Mouse (Mus musculus): Measurements from ENCODE around the gene Lypd4. TPM values are rescaled to one million over a fixed set of nuclear protein-coding genes. Genes with fewer than 3 reads are reported as not detected.

Gene Lypd4
- total RNA-seq, 2 experiments from 2014 or later: not detected

DNA sequence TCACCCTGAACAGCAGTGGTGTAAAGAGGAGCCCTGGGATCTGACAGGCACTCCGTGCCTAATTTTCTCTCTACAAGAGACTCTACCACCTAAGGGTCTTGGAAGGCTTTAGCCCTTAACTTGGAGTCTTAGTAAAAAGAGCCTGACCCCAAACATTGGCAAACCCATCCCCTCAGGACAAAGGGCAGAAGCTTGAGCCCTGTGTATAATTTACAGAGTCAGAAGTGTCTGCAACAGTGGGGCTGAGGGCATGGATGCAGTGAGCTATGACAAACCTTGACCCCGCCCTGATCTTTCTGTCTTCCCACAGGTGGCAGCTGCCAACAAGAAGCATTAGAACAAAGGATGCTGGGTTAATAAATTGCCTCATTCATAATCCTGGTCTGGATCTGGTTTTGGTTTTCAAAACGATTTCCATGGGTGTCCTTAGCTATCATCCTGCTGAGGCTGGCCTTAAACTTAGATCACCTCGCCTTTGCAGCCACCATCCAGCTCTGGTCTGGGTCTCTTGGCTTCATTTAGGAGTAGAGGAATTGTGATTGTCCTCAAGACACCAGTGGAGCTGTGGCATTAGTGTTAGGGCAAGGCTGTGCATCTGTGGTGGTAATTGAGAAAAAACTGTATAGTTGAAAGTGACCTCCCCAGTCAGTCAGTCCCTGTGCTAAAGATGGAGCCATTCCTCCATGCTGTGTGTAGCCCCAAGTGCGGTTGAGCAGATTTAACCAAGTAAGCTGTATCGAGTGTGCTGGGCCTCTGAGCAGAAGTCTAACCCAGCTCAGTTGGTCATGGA is 19.9 kb upstream of the Lypd4 start:
- no peak for DNase-seq (ENCODE audit: low spot score in 2 of 2)

DNA sequence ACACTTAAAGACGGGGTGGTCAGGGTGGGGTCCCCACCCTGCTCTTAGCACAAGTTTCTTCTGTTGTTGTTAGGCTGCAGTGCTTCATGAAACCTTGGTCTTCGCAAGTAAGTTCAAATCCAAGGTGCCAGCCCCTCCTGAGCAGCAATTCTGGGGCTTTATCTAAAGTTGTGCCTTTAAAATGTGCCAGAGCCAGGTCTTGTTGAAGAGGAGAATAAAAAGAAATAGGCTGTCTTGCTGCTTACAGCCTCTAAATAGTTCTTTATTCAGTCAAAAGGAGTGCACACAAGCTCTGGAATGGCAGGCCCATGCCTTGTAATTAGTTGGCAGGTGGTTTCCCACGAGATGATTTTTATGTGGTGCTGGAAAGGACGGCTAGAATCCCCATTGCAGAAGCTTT is 17.4 kb upstream of the Lypd4 start:
- no peak for DNase-seq (ENCODE audit: low spot score in 2 of 2)

DNA sequence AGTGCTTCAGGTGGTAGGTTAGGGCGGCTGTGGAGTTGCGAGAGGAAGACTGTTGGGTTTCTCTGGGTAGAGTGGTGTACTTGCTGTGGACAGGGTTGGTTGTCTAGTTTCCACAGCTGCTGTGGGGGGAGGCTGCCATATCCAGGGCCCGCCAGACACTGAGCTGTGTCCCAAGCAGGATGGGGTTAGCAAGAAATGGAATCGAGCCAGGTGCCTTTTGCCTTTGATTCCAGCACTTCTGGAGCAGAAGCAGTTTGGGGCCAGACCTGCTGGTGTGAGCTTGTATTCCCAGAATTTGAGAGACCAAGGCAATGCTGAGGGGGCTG is 16.5 kb upstream of the Lypd4 start:
- DNase-seq (ENCODE audit: low spot score in 2 of 2): no peak

DNA sequence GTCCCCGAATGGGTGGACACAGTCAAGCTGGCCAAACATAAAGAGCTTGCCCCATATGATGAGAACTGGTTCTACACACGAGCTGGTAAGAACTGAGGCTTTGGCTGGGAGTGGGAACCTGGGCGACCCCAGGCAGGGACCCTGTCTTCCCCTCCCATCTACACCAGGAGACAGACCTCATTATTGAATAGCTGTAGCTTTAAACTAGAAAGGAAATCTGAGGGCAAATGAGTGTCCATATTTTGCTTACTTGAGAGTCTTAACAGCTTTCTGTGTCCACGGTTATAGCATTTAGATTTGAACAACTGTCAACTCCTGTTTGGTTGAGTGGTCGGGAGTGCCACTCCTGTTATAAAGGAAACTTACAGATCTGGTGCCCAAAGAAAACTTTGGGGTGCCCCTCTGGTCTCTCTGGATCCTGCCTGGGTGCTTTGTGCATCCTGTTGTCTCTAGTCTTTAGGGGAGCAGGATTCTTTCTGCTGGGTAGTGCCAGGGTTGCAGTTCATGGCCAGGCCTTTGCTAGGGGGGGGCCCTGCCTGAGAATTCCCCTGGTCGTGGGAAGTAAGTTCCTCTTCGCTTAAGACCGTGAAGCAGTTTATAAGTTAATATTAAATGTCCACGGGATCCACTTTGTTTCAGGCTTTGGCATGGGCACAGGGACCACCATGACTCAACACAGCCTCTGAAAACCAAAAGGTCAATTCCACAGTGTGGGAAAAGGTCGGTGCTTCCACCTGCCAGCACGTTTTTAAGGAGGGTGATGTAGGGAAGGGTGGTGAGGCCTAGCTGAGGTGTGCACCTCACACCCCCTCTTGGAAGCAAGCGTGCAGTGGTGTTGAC is 15.9 kb upstream of the Lypd4 start:
- no peak for DNase-seq (ENCODE audit: low spot score in 2 of 2)

DNA sequence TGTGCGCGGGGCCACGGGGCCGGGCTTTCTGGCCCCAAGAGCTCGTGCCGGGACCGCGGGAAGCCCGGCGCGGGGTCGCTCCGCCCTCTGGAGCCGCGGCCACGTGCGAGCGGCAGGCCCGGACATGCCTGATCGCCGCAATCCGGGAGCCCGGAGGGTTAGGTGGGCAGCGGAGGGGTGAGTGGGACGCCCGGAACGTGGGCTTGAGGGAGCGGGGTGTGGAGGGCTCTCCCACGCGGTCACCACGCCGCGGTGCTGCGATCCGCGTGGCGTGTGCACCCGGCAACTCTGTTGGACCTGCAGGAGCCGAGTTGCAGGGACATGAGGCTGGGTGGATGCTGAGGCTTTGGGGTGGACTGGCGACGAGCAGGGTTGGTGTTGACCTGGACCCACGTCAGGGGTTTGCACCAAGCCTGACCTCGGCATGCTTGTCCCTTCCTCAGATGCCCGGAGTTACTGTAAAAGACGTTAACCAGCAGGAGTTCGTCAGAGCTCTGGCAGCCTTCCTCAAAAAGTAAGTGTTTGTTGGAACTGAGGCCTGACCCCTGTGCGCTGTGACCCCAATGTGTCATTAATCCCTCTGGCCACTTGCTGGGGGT is 15.1 kb upstream of the Lypd4 start:
- DNase-seq (ENCODE audit: low spot score in 2 of 2): no peak

DNA sequence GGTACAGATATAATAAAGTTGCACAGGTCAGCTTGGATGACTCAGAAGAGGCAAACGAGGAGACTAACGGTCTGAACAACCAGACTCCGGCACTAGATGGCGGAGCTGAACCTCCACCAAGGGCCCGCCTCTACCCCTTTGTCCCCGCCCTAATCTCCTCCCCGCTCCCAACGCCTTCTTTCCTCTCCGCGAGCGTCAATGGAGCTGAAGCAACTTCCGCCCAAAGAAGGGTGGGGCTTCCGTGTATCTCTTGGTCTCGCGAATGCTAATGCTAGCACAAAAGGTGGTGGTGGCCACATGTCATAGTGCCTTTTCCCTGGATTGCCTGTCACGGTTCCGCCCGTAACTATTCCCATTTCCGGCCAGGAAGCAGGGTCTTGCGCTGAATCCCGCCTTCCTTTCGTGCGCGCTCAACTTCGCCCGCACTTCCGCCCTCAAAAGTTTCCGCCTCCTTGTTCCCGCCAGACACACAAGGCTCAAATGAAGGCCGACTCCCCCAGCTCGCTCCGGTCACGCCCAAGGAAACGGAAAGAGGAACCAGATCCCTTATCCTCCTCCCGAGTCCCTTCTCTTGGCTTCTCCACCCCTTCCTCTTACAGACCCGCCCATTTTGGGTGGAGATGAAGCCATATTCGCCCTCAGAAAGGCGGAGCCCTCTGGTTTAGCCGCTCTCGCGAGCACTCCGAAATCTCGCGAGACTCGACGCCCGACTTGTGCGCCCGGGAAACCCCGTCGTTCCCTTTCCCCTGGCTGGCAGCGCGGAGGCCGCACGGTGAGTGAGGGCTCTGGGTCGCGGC is 14.4 kb upstream of the Lypd4 start, which contains the start of gene Rps19:
TSS of gene Rps19 (plus strand) at position 476 of the 797 bp plus-strand sequence.
- DNase-seq (ENCODE audit: low spot score in 2 of 2): peak; percentile 97 to 98

DNA sequence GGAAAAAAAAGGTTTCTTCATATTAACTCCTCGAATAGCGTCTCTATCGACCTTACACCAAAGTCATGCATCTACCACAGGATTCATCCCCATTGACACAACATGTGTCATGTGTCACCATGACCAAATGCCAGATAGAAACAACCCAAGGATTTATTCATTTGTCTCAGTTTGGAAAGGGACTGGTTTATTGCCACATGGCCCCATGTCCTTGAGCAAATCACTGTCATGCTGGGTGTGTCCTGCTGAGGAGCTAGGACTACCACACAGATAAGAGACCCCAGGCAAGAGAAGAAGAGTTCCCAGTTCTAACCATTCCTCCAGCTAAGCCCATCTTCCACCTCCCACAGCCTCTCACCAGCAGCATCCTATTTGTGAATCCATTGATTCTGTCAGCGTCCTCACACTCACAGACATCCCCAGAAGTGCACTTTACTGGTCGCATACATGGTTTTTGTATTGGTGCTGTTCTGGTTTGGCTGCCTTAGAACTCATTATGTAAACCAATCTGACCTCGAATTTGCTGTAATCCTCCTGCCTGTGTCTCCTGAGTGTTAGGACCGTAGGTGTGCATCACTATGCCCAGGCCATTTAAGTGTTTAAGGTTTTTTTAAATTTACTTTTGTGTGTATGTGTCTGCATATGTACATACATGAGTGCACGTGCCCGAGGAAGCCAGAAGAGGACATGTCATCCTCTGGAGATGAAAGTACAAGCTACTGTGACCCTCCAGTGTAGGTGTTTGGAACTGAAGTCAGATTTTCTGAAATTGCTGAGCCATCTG is 12.9 kb upstream of the Lypd4 start:
- DNase-seq (ENCODE audit: low spot score in 2 of 2): no peak

DNA sequence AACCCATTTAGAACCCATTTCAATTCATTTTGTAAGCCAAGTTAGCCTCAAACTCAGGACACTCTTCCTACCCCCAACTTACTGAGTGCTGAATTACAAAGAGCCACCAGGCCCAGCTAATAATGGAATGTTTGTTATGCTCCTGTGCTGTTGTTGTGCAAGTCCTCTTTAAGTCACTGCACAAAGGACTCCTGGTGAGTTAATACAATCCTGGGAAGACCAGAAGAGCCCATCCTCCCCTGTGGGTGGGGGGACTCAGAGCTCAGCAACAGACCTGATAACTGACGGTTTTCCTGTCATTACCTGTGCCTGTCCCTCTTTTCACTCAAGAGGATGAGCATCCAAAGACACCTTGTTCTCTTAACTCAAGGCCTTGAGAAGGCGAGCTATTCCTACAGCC is 9.9 kb upstream of the Lypd4 start:
- DNase-seq (ENCODE audit: low spot score in 2 of 2): no peak

DNA sequence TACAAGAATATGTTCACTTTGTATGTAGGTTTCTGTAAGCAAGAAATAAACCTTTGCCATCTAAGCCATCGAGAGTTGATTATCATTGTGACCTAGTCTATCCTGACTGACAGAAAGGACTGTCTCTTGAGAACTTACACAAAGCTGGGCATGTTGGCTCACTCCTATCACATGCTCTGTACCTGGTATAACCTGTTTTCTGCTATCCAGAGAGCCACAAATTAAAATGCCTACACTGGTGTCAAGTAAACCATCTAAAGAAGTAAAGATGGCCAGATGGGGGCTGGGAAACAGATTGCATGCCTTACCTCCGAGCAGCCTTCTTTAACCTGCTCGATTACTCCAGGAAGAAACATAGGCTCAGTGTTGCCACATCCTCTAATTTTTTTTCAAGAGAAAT is 7.8 kb upstream of the Lypd4 start:
- no peak for DNase-seq (ENCODE audit: low spot score in 2 of 2)

DNA sequence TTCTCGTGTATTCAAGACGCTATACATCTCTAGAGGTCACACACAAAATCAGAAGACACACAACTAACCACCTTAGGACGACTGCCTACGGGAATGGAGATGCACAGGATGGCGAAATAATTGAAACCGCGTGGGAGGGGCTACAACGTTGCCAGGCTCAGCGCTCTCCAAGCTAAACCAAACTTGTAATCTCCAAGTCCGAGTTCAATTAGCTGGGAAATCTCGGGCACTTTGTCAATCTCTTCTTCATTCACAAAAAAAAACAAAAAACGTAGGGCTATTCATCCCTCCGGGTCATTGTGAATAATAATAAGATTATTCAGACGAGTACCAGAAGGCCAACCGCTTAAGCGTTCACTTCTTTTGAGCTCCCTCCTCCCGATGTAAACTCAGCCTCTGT is 661 bp downstream of the Lypd4 start:
- DNase-seq (ENCODE audit: low spot score in 2 of 2): no peak

DNA sequence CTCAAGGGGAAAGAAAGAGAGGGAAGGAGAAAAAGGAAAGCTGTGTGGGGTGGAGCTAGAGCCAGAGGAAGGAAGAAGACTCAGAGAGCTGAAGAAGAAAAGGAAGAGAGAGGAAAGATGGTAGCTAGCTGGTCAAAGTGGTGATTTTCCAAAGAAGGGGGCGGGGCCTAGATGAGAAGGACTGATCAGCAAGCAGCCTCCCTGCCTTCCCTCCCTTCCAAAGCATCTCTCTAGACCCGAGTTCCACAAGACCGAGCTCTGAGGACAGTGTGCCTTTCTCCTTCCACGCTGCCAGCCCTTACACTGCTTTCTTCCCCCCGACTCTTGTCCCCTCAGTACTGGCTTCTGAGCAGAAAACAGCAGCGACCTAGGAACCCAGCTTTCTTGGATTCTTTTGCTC is 5.6 kb downstream of the Lypd4 start:
- DNase-seq (ENCODE audit: low spot score in 2 of 2): no peak

DNA sequence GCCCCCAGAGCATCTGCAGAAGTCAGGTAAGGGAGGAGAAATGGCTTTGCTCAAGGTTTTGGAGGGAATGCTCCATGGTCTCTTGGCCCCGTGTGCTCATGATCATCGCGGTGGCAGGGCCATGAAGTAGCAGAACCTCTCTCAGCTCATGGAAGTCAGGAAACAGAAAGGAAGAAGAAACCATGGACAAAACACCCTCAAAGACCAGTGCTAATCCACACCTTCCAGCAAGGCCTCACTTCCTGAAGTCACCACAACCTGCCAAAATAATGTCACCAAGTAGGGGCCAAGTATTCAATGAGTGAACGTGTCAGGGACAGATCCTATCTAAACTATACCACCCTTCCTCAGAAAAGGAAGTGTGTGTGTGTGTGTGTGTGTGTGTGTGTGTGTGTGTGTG is 6.9 kb downstream of the Lypd4 start:
- DNase-seq (ENCODE audit: low spot score in 2 of 2): no peak

DNA sequence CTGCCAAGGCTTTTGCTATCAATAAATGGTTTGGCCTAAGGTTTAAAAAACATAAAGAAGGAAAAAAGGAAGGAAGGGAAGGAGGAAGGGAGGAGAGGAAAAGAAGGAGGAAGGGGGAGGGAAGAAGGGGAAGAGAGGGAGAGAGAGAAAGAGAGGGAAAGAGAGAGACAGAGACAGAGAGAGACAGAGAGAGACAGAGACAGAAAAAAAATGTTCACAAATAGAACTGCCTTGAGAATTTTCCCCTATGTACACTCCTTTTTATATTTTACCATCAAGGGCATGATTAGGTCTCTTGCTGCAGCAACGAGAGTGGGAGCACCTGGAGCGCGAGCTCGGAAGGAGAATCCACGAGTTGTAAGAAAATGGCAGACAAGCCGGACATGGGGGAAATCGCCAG is 7.8 kb downstream of the Lypd4 start, which contains the start of gene Gm9844:
TSS of gene Gm9844 (plus strand) at position 301 of the 400 bp plus-strand sequence.
- DNase-seq (ENCODE audit: low spot score in 2 of 2): no peak

DNA sequence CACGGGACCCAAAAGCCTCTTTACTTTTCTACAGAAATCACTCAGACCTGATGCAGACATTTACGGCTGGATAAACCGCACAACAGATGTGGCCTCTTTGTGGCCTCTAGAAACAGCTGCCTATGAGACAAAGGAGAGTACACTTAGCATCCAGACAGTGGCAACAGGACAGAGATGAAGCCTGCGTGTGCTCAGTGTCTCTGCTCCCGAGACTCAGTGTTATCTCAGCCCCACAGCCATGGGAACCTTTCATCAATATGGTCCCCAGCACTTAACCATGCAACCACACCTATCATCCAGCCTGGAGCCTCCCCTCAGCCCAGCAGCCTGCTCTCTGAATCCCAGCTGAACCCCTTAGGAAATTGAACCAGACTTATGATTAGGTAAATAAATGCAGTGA is 10.5 kb downstream of the Lypd4 start:
- no peak for DNase-seq (ENCODE audit: low spot score in 2 of 2)

DNA sequence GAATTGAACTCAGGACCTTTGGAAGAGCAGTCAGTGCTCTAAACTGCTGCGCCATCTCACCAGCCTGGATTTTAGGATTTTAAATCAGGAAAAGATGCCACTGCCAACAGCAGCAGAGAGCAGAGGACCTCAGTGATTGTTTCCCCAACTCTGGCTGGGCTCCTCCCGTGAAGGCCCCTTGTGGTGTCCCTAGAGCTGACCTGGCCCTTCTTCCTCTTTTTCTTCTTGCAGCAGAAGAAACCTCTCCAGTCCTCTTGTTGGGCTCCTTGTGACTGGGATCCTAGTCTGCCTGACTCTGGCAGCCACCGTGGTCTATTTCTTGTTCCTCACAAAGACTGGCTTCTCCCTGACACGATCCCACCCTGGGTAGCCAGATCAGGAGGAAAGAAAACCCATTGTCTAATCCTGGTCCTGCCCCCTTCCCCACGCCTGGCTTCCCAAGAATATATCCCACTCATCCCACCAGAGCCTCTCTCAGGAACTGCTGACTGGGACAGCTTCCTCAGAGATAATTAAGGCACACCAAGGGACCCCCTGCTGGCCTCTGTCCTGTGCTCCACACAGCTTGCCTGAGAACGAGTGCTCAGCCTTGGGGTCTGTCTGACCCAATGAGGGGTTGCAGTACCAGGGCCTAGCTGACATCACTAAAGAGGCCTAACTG is 13.2 kb downstream of the Lypd4 start:
- no peak for DNase-seq (ENCODE audit: low spot score in 2 of 2)

DNA sequence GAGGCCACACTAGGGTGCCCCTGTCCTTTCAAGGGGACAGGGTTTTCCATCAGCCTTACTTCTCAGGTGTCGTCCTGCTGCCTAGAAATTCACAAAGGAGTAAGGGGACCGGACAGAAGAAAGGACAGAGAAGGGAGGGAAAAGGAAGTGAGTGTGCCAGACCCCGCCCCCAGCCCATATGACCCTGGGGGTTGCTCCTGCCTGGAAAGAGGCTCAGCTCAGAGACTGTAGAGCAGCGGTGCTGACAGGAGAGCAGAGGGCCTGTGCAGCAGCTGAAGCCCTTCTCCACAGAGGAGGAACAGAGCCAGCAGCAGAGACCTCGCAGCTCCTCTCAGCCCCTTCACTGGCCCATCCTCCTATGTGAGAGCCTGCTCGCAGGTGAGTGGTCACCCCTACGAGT is 16.0 kb downstream of the Lypd4 start:
- DNase-seq (ENCODE audit: low spot score in 2 of 2): no peak

DNA sequence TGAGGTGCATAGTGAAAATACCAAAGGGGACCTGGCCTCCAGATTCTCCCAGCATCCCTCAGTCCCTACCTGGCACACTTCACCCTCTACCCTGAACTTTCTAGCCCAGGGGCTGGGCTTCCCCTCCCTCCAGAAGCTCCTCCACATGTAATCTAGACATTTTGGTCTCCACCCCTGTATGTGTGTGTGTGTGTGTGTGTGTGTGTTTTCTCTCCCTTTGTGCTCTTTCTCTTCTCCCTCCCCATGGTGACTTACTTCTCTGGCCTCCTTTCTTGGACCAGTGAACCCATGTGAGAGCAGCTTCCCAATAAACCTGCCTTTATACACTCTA is 16.5 kb downstream of the Lypd4 start:
- no peak for DNase-seq (ENCODE audit: low spot score in 2 of 2)

DNA sequence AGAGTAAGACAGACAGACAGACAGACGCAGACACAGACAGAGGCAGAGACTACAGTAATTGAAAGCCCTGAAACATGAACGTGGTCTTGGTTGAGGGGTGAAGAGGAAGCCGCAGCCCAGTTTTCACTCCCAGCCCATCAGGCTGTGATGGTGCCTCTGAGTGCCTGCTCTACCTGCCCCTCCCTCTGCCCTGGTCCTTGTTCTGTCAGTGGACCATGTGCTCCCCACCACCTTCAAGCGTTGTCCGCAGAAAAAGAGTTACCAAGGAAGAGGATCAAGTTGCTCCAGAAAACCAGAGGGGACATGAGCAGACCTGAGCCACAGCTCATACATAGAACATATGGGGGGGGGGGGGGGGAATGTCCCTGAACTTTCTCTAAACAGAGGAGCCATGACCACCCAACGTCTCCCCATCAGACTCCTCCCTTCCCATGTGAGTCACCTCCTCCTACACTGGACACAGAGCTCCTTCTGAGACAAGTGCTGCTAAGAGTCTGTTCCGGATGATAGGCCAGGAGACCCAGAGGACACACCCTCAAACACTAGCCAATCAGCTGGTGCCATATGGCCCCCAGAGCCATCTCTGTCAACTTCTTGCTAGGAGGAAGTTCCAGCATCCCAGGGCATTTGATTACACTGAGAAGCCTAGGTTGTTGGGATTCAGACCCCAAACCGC is 17.0 kb downstream of the Lypd4 start:
- DNase-seq (ENCODE audit: low spot score in 2 of 2): no peak

DNA sequence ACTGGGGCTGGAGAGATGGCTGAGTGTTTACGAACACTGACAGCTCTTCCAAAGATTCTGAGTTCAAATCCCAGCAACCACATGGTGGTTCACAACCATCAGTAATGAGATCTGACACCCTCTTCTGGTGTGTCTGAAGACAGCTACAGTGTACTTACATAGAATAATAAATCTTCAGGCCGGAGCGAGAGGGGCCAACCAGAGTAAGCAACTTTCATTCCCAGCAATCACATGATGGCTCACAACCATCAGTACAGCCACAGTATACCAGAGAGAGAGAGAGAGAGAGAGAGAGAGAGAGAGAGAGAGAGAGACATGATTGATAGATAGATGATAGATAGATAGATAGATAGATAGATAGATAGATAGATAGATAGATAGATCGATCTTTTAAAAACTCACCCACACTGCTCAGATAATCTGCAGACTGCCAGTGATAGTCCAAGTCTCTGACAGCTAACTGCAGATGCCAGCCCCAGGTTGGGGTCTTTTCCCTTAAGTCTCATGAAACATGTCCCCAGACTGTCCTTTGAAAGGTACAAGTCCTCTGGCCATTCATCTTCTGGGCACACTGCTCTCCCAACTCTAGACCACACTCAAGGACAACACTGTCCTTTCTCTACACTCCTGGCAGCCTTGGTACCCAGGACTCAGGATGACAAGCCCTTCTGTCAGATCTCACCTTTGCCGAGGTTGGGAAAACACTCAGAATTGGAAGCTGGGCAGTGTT is 18.0 kb downstream of the Lypd4 start:
- no peak for DNase-seq (ENCODE audit: low spot score in 2 of 2)

All from layer of hippocampus, postnatal 10 days (tissue).